Comparison of ENCODE assay signal across 8 mouse cellular contexts in the genomic region with DNA sequence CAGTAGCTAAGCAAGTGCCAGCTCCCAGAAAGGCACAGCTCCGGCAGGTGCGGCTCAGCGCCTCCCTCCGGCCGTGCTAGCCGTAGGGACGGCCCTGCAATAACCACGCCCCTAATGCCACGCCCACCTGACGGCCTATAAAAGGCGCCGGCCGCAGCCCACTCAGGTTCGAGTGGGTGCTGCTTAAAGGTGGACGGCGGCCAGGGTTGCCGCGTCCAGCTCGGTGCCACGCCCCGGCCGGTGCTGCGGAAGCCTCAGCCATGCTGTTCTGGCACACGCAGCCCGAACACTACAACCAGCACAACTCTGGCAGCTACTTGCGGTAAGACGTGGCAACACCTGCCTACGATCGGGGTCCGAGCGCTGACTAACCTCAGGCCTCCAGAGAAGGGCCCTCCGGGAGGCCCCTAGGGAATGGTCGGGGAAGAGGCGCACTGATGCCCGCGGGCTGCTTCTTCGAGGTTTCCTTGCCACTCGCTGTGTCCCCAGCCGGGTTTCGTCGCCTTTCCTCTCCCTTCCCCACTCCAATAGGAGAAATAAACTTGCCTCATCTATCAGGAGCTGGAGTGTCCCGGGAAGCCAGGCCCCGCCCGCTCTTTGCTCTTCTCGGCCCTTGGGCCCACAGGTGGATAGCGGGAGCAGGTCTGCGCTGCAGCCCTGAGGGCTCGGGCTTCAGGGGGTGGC. TPM values are rescaled to one million over a fixed set of nuclear protein-coding genes. Genes with fewer than 3 reads are reported as not detected.
A peak's percentile ranks its signal among the peaks of the same experiment; 100 is the strongest.
DNase-seq lines count a peak whose midpoint lies in the region; ATAC-seq and TF ChIP-seq lines count a peak whose summit lies in the region.

Gene Tfcp2l1 (plus strand): TSS at position 165 of the 684 bp plus-strand sequence.

- WGBS in forebrain, embryonic 11.5 days: under 1% methylated on average over 46 of the region's 48 CpGs
- under 1% methylated on average over 48 of the region's 48 CpGs for WGBS in heart, embryonic 16.5 days

- peak within 1 kb of the TSS; percentile 82 for H3K4me3 ChIP-seq in ES-Bruce4 (ENCODE audit: low read depth, low read length)
- peak within 1 kb of the TSS; percentile 46 for H3K4me3 ChIP-seq in forebrain, embryonic 11.5 days (ENCODE audit: low read depth, low read length)
- H3K4me3 ChIP-seq in heart, embryonic 16.5 days (ENCODE audit: low read length): peak within 1 kb of the TSS; percentile 49

- H3K9me3 ChIP-seq in ES-Bruce4 (replicated peaks; ENCODE audit: control insufficient read depth, insufficient read depth, low read length, poor library complexity, severe bottlenecking): no peaks in the 10 kb centered on the region
- no peaks in the 10 kb centered on the region for H3K9me3 ChIP-seq in forebrain, embryonic 11.5 days (ENCODE audit: control insufficient read depth, low read length)
- no peaks in the 10 kb centered on the region for H3K9me3 ChIP-seq in heart, embryonic 16.5 days (replicated peaks; ENCODE audit: control insufficient read depth, low read length)

- TF ChIP-seq POLR2A in ES-Bruce4 (IDR thresholded peaks at IDR 0.05; ENCODE audit: insufficient read depth, low read length): peak; percentile 90

- H3K27ac ChIP-seq in ES-Bruce4 (ENCODE audit: insufficient read depth, low read length): 0 out of 2 replicates have a peak within 1 kb of the TSS, but pooled peaks have one; percentile 6
- no peak within 1 kb of the TSS for H3K27ac ChIP-seq in forebrain, embryonic 11.5 days (ENCODE audit: low read depth, low read length)
- no peak within 1 kb of the TSS for H3K27ac ChIP-seq in heart, embryonic 16.5 days (ENCODE audit: low read length)

- H3K27me3 ChIP-seq in ES-Bruce4 (ENCODE audit: control insufficient read depth, insufficient read depth, low read length, poor library complexity, severe bottlenecking): no peaks in the 10 kb centered on the region
- peaks cover 9% of the 10 kb centered on the region for H3K27me3 ChIP-seq in forebrain, embryonic 11.5 days (ENCODE audit: control insufficient read depth, insufficient read depth, low read length)
- peaks cover 5% of the 10 kb centered on the region for H3K27me3 ChIP-seq in heart, embryonic 16.5 days (ENCODE audit: control insufficient read depth, insufficient read depth, low read length)

- H3K4me1 ChIP-seq in ES-Bruce4 (ENCODE audit: control insufficient read depth, insufficient read depth, low read length): peaks cover 12% of the 10 kb centered on the region
- H3K4me1 ChIP-seq in forebrain, embryonic 11.5 days (replicated peaks; ENCODE audit: control insufficient read depth, insufficient read depth, low read length): peaks cover 6% of the 10 kb centered on the region; the same call in 1 of the 2 replicates
- peaks cover 2% of the 10 kb centered on the region; the same call in 1 of the 2 replicates for H3K4me1 ChIP-seq in heart, embryonic 16.5 days (ENCODE audit: control insufficient read depth, insufficient read depth, low read length)

- peak; percentile 82 for DNase-seq in forebrain, embryonic 11.5 days (ENCODE audit: low spot score)
- peak; percentile 90 to 95 for DNase-seq in kidney, postnatal 25 days
- DNase-seq in lung, postnatal 14 days: peak; percentile 87
- peak; percentile 83 for DNase-seq in retina, embryonic 14.5 days (ENCODE audit: low spot score)
- DNase-seq in urinary bladder, postnatal 10 days (ENCODE audit: low spot score): peak; percentile 43

- H3K9ac ChIP-seq in ES-Bruce4 (ENCODE audit: low read depth, poor library complexity, severe bottlenecking): peak within 1 kb of the TSS; percentile 60
- peak within 1 kb of the TSS; percentile 37 for H3K9ac ChIP-seq in forebrain, embryonic 11.5 days (ENCODE audit: low read length)
- peak within 1 kb of the TSS; percentile 23 for H3K9ac ChIP-seq in heart, embryonic 16.5 days (ENCODE audit: low read length)

- ATAC-seq in cerebellum, adult (ENCODE audit: insufficient number of reproducible peaks, low FRiP score, low TSS enrichment): peak; percentile 76
- ATAC-seq in forebrain, embryonic 11.5 days (replicated peaks; ENCODE audit: low FRiP score): peak; percentile 87
- peak; percentile 92 for ATAC-seq in heart, embryonic 16.5 days (replicated peaks; ENCODE audit: extremely low read depth, insufficient read depth, low FRiP score)

- TF ChIP-seq EP300 in ES-Bruce4 (IDR thresholded peaks at IDR 0.05; ENCODE audit: insufficient read depth, low read depth, low read length): peak; percentile 28; the same call in 1 of the 2 replicates

- TF ChIP-seq CTCF in ES-Bruce4 (IDR thresholded peaks at IDR 0.05; ENCODE audit: low read depth, low read length): peak; percentile 42

- H3K36me3 ChIP-seq in ES-Bruce4 (ENCODE audit: control insufficient read depth, insufficient read depth, low read length, poor library complexity, severe bottlenecking): peaks cover 8% of the 10 kb centered on the region
- H3K36me3 ChIP-seq in forebrain, embryonic 11.5 days (ENCODE audit: control insufficient read depth, insufficient read depth, low read length): no peaks in the 10 kb centered on the region
- H3K36me3 ChIP-seq in heart, embryonic 16.5 days (ENCODE audit: control insufficient read depth, insufficient read depth): no peaks in the 10 kb centered on the region

- peak within 1 kb of the TSS; percentile 91 for H3K4me2 ChIP-seq in forebrain, embryonic 11.5 days (ENCODE audit: low read depth, low read length, severe bottlenecking)
- peak within 1 kb of the TSS; percentile 67 for H3K4me2 ChIP-seq in heart, embryonic 16.5 days (ENCODE audit: low read depth, low read length)

RNA-seq across cellular contexts. Expression of gene Tfcp2l1, which starts in this region (rescaled TPM):
- 110 and 113 TPM in 2 replicates for polyA plus RNA-seq in ES-Bruce4 (2011; ENCODE audit: insufficient read depth, insufficient read length, low read depth, missing spikeins)
- 0.17 and 0.24 TPM in 2 replicates for polyA plus RNA-seq in forebrain, embryonic 11.5 days (2014; fragmentation: Nextera tagmentation; extraction: Ambion mirVana)
- polyA plus RNA-seq in heart, embryonic 16.5 days (2015; fragmentation: Nextera tagmentation; extraction: Ambion mirVana): 0.62 and 0.75 TPM in 2 replicates

Comparison
In these comparisons a context has a peak if more than half of its experiments do, and no peak if none do; other contexts are left out.
1. RNA of gene Tfcp2l1 (polyA plus RNA-seq): 110 to 113 TPM in ES-Bruce4; 0.62 to 0.75 TPM in heart, embryonic 16.5 days and 0.17 to 0.24 TPM in forebrain, embryonic 11.5 days; every median in the first group is over 10 times any median in the second.
2. Peak in DNase-seq, ATAC-seq, H3K4me3 ChIP-seq, H3K9ac ChIP-seq and H3K4me2 ChIP-seq in forebrain, embryonic 11.5 days; RNA of the gene not detected or under 1 TPM.
3. Peak in ATAC-seq, H3K4me3 ChIP-seq, H3K9ac ChIP-seq and H3K4me2 ChIP-seq in heart, embryonic 16.5 days; RNA of the gene not detected or under 1 TPM.
4. Peak in every context shown above with its lines, with median percentiles within 50 percentile points of each other: H3K4me3 ChIP-seq, H3K9ac ChIP-seq, ATAC-seq and DNase-seq.